Mouse (Mus musculus): ENCODE results near the gene Syt13.

GRCm38 (mm10) chr2:92975031-92975790 lies 60.3 kb downstream of the Syt13 start:
- TF ChIP-seq CTCF (IDR thresholded peaks at IDR 0.05) (no peak), EP300 (IDR thresholded peaks at IDR 0.05; ENCODE audit: insufficient read depth, low read depth, low read length) (no peak), POLR2A (IDR thresholded peaks at IDR 0.05; ENCODE audit: insufficient read depth, low read depth, low read length) (no peak)

Measured in heart, adult 2 months (tissue).